Mouse (Mus musculus) MEL-GATA-1-ER (cell line): Measurements from ENCODE around the gene Tango2.

Experiments used
- DNase-seq: peaks from one replicate; pipeline ENCODE4 v3.0.0-alpha.2; 2012; ENCODE audit warnings: low read depth; ENCODE audit errors: extremely low read depth

Gene Tango2

DNA sequence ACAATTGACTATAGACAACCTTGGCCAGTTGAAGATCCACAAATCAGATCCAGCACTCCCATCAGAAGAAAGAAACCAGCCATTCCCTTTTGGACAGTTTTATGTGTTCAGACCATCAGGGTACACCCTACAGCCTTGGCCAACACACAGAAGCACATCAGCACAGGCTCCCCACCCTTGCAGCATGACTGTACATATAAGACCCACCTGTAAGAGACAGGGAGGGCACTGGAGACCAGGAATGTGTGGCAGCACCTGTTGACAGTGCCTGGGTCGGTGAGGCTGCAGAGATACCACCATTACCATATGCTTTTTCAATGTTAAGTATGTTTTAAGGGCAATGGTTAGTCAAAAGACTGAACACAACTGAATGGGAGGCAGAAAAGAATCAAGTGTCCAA is 94.0 kb downstream of the Tango2 start:
- no peak for DNase-seq

GRCm38 (mm10) chr16:18252736-18253135 is 95.2 kb downstream of the Tango2 start:
- no peak for DNase-seq

- DNase-seq: no peak
Measured at GRCm38 (mm10) chr16:18250828-18251790, 96.8 kb downstream of the Tango2 start.
